Mouse (Mus musculus) heart, postnatal 0 days (tissue): ENCODE results near the gene Utp15.

Source experiments
- CTCF ChIP-seq: IDR thresholded peaks from 2 replicates; pipeline ENCODE4 v1.5.1; 2016; ENCODE audit warnings: antibody characterized with exemption, control low read depth, low read depth
- EP300 ChIP-seq: IDR thresholded peaks from 2 replicates; pipeline ENCODE4 v1.6.1; 2016; ENCODE audit warnings: antibody characterized with exemption, low read depth

DNA sequence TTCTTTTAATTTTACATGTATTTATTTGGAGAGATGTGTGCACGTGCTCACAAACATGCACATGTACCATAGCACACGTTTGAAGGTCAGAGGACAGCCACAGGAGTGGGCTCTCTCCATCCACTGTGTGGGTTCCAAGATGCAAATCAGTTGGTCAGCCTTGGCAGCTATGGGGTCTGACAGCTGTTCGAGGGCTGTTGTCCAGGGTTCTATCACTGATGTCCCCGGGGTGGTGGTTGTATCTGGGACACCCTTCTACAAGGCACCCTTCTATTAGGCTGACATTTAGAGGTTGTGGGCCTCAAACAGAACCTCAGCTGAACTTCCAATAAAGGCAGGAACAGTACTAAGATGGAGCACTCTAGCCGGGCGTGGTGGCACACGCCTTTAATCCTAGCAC is 13.4 kb upstream of the Utp15 start:
- TF ChIP-seq CTCF = no peak
- TF ChIP-seq EP300 = no peak
